Mouse (Mus musculus): ENCODE measurements around the gene 1500009L16Rik. TPM values are rescaled to one million over a fixed set of nuclear protein-coding genes. Genes with fewer than 3 reads are reported as not detected.

The 1500009L16Rik gene
- total and polyA plus RNA-seq, 2 experiments from 2014 or later: 8.3 to 13.8 TPM

GRCm38 (mm10) chr10:83795500-83795899, 72.8 kb downstream of the 1500009L16Rik start:
- Histone ChIP-seq H3K27me3 (ENCODE audit: control insufficient read depth, insufficient read depth, low read length) (no peaks in the 10 kb centered on the region), H3K36me3 (replicated peaks; ENCODE audit: control insufficient read depth, insufficient read depth, low read length) (no peaks in the 10 kb centered on the region), H3K4me3 (ENCODE audit: low read depth, low read length) (no peak overlapping the region), H3K27ac (ENCODE audit: low read depth) (no peak overlapping the region), H3K9me3 (replicated peaks; ENCODE audit: control insufficient read depth, low read length) (no peaks in the 10 kb centered on the region), H3K4me1 (ENCODE audit: control insufficient read depth, insufficient read depth) (no peaks in the 10 kb centered on the region), H3K9ac (replicated peaks; ENCODE audit: low read depth, low read length) (no peak overlapping the region), H3K4me2 (ENCODE audit: low read depth, low read length) (no peak overlapping the region)
- TF ChIP-seq EP300 (IDR thresholded peaks at IDR 0.05; ENCODE audit: low read depth) (no peak), CTCF (IDR thresholded peaks at IDR 0.05; ENCODE audit: low read depth) (no peak)
- WGBS: 91% methylated on average over 4 of the region's 4 CpGs
- ATAC-seq (ENCODE audit: insufficient read depth, low read depth) (no peak), DNase-seq (ENCODE audit: low spot score) (no peak)

GRCm38 (mm10) chr10:83804021-83804420, 81.4 kb downstream of the 1500009L16Rik start:
- DNase-seq (ENCODE audit: low spot score): no peak
- WGBS: 83% methylated on average over 6 of the region's 6 CpGs
- peaks cover 15% of the 10 kb centered on the region; the same call in 1 of the 2 replicates for H3K4me1 ChIP-seq (ENCODE audit: control insufficient read depth, insufficient read depth)
- H3K4me3 ChIP-seq (ENCODE audit: low read depth, low read length): no peak overlapping the region
- H3K4me2 ChIP-seq (ENCODE audit: low read depth, low read length): no peak overlapping the region
- H3K36me3 ChIP-seq (replicated peaks; ENCODE audit: control insufficient read depth, insufficient read depth, low read length): no peaks in the 10 kb centered on the region
- no peaks in the 10 kb centered on the region for H3K9me3 ChIP-seq (replicated peaks; ENCODE audit: control insufficient read depth, low read length)
- H3K27me3 ChIP-seq (ENCODE audit: control insufficient read depth, insufficient read depth, low read length): 0 out of 2 replicates have a peak, but pooled peaks cover 4% of the 10 kb centered on the region
- no peak for ATAC-seq (ENCODE audit: insufficient read depth, low read depth)
- TF ChIP-seq CTCF (IDR thresholded peaks at IDR 0.05; ENCODE audit: low read depth): no peak
- no peak for TF ChIP-seq EP300 (IDR thresholded peaks at IDR 0.05; ENCODE audit: low read depth)
- no peak overlapping the region for H3K27ac ChIP-seq (ENCODE audit: low read depth)
- H3K9ac ChIP-seq (replicated peaks; ENCODE audit: low read depth, low read length): no peak overlapping the region

GRCm38 (mm10) chr10:83805201-83805718, 82.6 kb downstream of the 1500009L16Rik start:
- peak; percentile 85 for DNase-seq (ENCODE audit: low spot score)
- peak; percentile 81 for ATAC-seq (ENCODE audit: insufficient read depth, low read depth)
- Histone ChIP-seq H3K27me3 (ENCODE audit: control insufficient read depth, insufficient read depth, low read length) (0 out of 2 replicates have a peak, but pooled peaks cover 4% of the 10 kb centered on the region), H3K9ac (replicated peaks; ENCODE audit: low read depth, low read length) (no peak overlapping the region), H3K4me1 (ENCODE audit: control insufficient read depth, insufficient read depth) (peaks cover 15% of the 10 kb centered on the region; the same call in 1 of the 2 replicates), H3K4me2 (ENCODE audit: low read depth, low read length) (no peak overlapping the region), H3K27ac (ENCODE audit: low read depth) (peak overlapping the region; percentile 61), H3K4me3 (ENCODE audit: low read depth, low read length) (no peak overlapping the region), H3K36me3 (replicated peaks; ENCODE audit: control insufficient read depth, insufficient read depth, low read length) (no peaks in the 10 kb centered on the region), H3K9me3 (replicated peaks; ENCODE audit: control insufficient read depth, low read length) (no peaks in the 10 kb centered on the region)
- TF ChIP-seq CTCF (IDR thresholded peaks at IDR 0.05; ENCODE audit: low read depth): no peak
- peak; percentile 56; the same call in 1 of the 2 replicates for TF ChIP-seq EP300 (IDR thresholded peaks at IDR 0.05; ENCODE audit: low read depth)
- 20% methylated on average over 11 of the region's 11 CpGs for WGBS

GRCm38 (mm10) chr10:83807251-83807650, 84.6 kb downstream of the 1500009L16Rik start:
- DNase-seq (ENCODE audit: low spot score) (no peak), ATAC-seq (ENCODE audit: insufficient read depth, low read depth) (no peak)
- Histone ChIP-seq H3K9ac (replicated peaks; ENCODE audit: low read depth, low read length) (no peak overlapping the region), H3K27me3 (ENCODE audit: control insufficient read depth, insufficient read depth, low read length) (0 out of 2 replicates have a peak, but pooled peaks cover 4% of the 10 kb centered on the region), H3K4me1 (ENCODE audit: control insufficient read depth, insufficient read depth) (peaks cover 15% of the 10 kb centered on the region; the same call in 1 of the 2 replicates), H3K4me3 (ENCODE audit: low read depth, low read length) (no peak overlapping the region), H3K36me3 (replicated peaks; ENCODE audit: control insufficient read depth, insufficient read depth, low read length) (no peaks in the 10 kb centered on the region), H3K27ac (ENCODE audit: low read depth) (no peak overlapping the region), H3K4me2 (ENCODE audit: low read depth, low read length) (no peak overlapping the region), H3K9me3 (replicated peaks; ENCODE audit: control insufficient read depth, low read length) (no peaks in the 10 kb centered on the region)
- TF ChIP-seq CTCF (IDR thresholded peaks at IDR 0.05; ENCODE audit: low read depth): no peak
- no peak for TF ChIP-seq EP300 (IDR thresholded peaks at IDR 0.05; ENCODE audit: low read depth)
- WGBS: 68% methylated on average over 8 of the region's 8 CpGs

Other genes with a start within 250 kb of the 1500009L16Rik start
- gene Aldh1l2, start 188.7 kb upstream of the 1500009L16Rik start, total RNA-seq (2014; rRNA removed; ENCODE audit: low replicate concordance): 11.0 and 16.2 TPM in 2 replicates
- 4.3 and 4.6 TPM in 2 replicates for gene Aldh1l2, start 188.7 kb upstream of the 1500009L16Rik start, polyA plus RNA-seq (2015; fragmentation: Nextera tagmentation; extraction: Ambion mirVana)
- 7.9 and 13.2 TPM in 2 replicates for gene Washc4, start 179.1 kb upstream of the 1500009L16Rik start, total RNA-seq (2014; rRNA removed; ENCODE audit: low replicate concordance)
- 15.1 and 17.1 TPM in 2 replicates for gene Washc4, start 179.1 kb upstream of the 1500009L16Rik start, polyA plus RNA-seq (2015; fragmentation: Nextera tagmentation; extraction: Ambion mirVana)
- 19.7 and 39.9 TPM in 2 replicates for gene Appl2, start 74.1 kb upstream of the 1500009L16Rik start, total RNA-seq (2014; rRNA removed; ENCODE audit: low replicate concordance)
- gene Appl2, start 74.1 kb upstream of the 1500009L16Rik start, polyA plus RNA-seq (2015; fragmentation: Nextera tagmentation; extraction: Ambion mirVana): 25.4 and 30.6 TPM in 2 replicates

Data from heart, postnatal 0 days (tissue).